Mouse (Mus musculus) monocyte, adult 2 months (primary cell): ENCODE measurements around the gene Htr6.

Experiments
- DNase-seq, 2 experiments: peaks; one replicate each; pipeline ENCODE4 v3.0.0; 2022; ENCODE audit warnings: low spot score in 2 of 2, low read depth in 1 of 2

Htr6 gene

GRCm38 (mm10) chr4:139048518-139048917, 26.9 kb downstream of the Htr6 start:
- no peak for DNase-seq

- no peak for DNase-seq
Measured at GRCm38 (mm10) chr4:139046354-139046753, 29.0 kb downstream of the Htr6 start.

DNA sequence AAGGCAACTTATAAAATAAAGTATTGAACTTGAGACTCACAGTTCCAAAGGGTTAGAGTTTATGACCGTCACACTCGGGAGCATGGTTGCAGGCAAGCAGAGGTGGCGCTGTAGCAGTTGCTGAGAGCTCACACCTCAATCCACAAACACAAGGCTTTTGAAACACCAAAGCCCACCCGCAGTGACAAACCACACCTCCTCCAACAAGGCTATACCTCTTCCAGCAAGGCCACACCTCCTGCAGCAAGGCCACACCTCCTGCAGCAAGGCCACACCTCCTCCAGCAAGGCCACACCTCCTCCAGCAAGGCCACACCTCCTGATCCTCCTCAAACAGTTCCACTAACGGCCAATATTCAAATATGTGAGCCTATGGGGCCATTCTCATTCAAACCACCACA, 30.8 kb downstream of the Htr6 start:
- no peak for DNase-seq

DNA sequence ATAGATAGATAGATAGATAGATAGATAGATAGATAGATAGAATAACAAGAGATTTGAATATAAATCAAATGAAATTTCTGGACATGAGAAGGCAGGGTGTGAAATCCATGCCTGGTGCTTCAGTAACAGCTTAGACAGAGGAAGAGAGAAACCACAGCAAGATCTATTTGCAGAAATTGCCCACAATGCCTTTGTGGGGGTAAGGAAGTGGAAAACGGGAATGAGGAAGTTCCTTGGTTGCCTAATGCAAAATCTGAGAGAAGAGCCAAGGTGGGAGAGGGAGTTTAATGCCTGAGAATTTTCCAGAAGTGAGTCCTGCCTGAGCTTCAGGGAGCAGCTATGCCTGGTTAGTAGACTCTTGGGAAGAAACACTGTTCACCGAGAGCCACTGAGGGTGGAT, 31.8 kb downstream of the Htr6 start:
- DNase-seq: no peak

- no peak for DNase-seq
Measured at GRCm38 (mm10) chr4:139042611-139043010, 32.8 kb downstream of the Htr6 start.

DNA sequence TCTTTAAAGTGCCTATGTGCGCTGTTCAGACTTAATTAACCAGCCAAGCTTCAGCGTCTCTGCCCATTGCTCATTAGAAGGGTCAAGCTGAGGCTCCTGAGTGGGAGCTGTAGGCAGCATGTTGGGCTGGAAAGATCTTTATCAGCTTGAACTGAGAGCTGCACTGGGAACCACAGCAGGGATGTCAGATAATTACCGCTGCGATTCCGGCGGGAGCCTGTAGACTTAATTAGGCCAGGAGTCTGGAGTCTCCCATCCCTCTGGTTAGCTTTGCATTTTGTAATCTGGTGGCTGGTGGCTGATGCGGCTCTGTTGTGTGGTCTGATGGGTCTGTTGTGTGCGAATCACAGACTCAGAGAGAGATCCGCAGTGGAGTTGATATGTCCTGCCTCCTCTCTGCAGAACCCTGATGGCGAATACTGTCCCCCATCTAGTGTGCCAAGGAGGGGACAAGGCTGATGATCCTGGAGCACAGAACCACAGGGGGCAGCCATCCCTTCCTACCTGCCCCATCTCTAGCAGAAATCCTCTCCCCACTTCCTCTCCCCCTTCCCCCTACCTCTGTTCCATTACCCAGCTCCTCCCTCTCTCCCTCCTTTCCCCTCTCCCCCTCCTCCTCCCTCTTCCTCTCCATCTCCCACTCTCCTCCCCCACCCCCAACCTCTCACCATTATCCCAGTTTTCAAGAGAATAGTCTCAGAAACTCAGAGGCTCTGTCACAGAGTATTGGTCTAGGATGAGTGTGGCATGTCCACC, 35.1 kb downstream of the Htr6 start:
- DNase-seq: no peak

DNA sequence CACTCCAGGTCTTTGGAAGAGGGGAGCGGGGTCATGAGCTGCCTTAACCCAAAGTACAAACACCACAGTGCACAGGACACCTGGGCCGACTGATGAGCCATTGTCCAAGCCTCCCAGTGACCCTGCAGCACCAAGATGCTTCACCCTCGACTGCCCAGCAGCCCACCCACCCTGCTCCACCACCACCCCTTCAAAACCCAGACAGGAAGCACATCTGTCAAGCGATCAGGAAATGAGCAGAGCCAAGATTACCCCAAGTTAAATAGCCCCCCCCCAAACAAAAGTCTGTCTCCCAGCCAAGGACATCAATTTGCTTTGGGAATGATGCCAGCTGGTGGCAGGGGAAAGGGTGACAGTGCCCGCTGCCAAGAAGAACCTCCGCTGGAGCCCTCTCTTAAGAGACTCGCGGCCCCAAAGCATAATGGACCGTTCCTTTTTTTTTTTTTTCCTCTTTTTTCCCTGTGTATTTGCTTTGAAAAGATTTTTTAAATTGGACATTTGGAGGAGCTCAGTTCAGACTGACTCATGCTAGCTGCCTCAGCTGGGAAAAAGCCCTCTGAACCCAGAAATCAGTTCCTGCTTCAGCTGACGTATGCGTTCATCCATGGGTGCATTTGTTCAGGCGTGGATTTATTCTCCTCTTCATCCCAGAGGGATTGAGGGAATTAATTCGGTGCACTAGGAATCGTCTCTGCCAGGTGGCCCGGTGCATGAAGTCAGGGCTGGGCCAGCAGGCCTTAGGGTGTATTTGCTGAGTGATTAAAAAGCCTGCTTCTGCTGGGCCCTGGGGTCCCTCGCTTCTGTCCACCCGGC, 37.4 kb downstream of the Htr6 start:
- no peak for DNase-seq

DNA sequence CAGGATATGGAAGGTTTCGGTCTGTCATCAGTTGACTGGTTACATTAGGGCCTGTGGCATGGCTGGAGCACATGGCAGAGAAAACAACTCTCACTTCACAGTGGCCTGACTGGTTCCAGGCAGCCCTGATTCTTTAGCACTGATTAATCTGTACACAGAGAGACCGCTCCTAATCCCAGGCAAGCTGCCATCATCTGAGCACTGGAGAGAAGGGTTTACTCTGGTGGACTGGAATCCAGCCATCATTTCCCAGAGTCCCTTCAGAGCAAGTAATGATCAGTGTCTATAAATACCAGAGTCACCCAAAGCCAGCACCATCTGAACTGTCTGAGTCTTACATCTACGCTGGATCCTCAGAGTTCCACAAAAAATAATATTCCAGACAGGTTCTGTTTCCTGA, 39.6 kb downstream of the Htr6 start:
- DNase-seq: no peak

DNA sequence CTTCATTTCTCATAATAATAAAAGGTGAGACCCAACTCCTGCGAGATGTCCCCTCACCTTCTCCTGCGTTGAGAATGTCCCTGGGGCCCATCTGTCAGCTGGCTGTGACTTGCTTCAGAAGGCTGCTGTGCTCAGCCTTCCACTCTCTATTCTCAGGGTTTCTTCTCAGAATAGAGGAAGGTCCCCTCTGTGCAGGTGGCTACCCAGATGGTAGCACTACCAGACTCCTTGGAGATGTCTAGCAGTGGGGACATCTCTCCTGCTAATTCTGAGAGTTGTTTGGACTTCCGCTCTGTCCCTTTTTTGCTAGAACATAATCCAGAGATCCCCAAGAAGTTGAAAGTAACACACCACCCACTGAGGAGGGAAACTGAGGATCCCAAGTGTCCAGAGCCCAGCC, 40.4 kb downstream of the Htr6 start:
- DNase-seq: no peak

DNA sequence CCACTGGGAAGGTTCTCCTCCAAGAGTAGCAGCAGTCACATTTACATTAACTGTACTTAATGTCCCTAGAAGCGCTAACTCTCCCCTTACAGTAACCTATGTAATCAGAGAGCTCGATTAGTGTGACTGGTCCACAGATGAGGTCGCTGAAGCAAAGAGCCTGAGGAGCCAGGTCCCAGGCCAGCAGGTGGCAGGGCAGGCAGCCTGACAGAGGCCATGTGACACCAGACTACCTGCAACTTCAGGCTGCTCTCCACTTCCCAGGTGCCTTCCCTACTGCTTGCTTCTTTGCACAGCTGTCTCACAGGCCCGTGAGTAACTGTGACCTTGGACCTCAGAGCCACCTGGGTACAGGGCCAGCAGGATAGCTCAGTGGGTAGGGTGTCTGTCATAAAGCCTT, 40.8 kb downstream of the Htr6 start:
- DNase-seq: no peak

GRCm38 (mm10) chr4:139034010-139034367, 41.4 kb downstream of the Htr6 start:
- DNase-seq: no peak

GRCm38 (mm10) chr4:139033263-139034009, 41.9 kb downstream of the Htr6 start:
- no peak for DNase-seq

DNA sequence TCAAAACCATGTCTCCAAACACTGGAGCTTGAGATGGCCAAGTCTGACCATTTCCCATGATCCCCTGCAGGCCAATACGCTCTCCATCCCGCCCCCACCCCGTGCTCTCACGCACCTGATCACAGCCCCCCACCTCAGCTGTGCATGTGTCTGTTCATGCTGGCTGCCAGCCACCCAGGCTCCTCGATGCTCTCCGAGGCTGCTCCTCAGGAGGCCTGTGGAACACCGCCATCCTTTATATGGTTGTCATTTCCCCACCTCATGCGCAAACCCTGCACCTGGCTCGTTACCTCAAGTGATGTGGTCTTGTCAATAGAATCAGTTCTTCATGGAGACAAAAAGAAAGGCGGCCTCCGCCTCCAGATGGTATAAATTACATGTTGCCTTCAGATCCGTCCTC, 42.8 kb downstream of the Htr6 start:
- no peak for DNase-seq

DNA sequence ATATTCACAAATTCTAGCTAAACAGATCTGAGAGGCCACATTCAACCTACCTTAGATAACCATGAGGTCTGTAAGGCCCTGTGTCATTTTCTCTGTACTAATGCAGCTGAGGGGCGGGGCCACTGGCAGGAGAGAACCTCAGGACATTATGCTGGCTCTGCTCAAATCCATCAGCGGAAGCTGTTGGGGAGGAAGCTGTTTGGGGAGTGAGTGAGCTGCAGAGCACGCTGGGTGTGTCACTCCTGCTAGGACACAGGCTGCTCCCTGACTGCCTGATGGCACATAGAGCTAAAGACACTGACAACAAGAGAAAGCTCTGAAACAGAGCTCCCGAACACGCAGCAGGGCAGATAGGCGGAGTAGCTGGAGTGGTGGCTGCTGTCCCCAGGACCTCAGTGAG, 44.7 kb downstream of the Htr6 start:
- DNase-seq: no peak

GRCm38 (mm10) chr4:139024379-139024778, 51.0 kb downstream of the Htr6 start:
- DNase-seq: no peak

GRCm38 (mm10) chr4:139020385-139020784, 55.0 kb downstream of the Htr6 start:
- no peak for DNase-seq

- no peak for DNase-seq
Measured at GRCm38 (mm10) chr4:139019413-139019812, 56.0 kb downstream of the Htr6 start.

- no peak for DNase-seq
Measured at GRCm38 (mm10) chr4:139018976-139019375, 56.4 kb downstream of the Htr6 start.

DNA sequence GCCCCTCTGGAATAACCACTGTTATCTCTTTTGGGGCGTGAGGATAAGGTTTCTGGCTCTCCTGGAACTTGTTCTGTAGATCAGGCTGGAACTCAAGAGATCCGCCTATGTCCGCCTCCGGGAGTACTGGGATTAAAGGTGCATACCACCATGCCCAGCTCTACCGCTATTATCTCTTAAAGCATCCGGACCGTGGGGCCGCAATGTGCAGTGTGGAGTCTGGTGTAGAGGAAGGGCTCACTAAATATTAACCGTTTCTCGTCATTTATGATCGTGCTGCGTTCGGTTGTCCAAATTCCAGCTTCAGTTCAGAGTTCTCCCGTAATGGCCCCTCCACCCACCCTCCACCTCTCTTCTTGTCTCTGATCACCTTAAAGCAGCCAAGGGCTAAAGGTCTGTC, 57.0 kb downstream of the Htr6 start:
- DNase-seq: no peak

GRCm38 (mm10) chr4:139014793-139015192, 60.6 kb downstream of the Htr6 start:
- no peak for DNase-seq

DNA sequence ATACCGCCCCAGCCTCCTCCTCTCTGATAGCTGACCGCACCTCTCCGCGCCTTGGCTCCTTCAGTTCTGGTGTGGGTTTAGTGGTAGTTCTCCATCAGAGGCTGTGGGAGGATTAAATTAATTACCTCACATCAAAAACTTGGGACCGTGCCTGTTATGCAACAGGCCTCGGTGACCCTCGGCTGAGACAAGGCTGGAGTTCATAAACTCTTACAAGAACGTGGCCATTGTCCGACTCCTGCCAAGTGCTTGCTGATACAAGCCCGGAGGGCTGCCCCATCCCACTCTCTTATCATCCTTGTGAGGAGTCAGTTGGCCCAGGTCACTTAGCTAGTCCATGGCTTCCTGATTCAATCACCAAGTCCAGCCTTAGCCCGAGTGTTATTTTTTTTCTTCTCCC, 62.1 kb downstream of the Htr6 start:
- no peak for DNase-seq

GRCm38 (mm10) chr4:139011201-139011702, 64.1 kb downstream of the Htr6 start:
- DNase-seq: no peak
